Mouse (Mus musculus) myocyte (in vitro differentiated cells): ENCODE results near the gene Gm20741.

ENCODE experiments used
- E2F4 ChIP-seq: IDR thresholded peaks from one replicate; pipeline ENCODE4 v1.6.1; 2011; ENCODE audit warnings: mild to moderate bottlenecking, control low read depth, moderate library complexity; ENCODE audit not compliant: insufficient read depth
- MAX ChIP-seq: IDR thresholded peaks from one replicate; pipeline ENCODE4 v1.6.1; 2011; ENCODE audit warnings: low read depth, mild to moderate bottlenecking, control low read depth
- MYOD1 ChIP-seq, 3 experiments: IDR thresholded peaks; one replicate each; pipeline ENCODE4 v1.6.1; 2011; ENCODE audit warnings: control low read depth in 2 of 3, low read depth in 2 of 3, mild to moderate bottlenecking in 2 of 3, moderate library complexity in 1 of 3; ENCODE audit not compliant: insufficient read length in 2 of 3, control insufficient read depth in 1 of 3
- MYOG ChIP-seq, 3 experiments: IDR thresholded peaks; one replicate each; pipeline ENCODE4 v1.6.1; 2011; ENCODE audit warnings: control low read depth in 2 of 3, low read depth in 2 of 3, mild to moderate bottlenecking in 2 of 3; ENCODE audit not compliant: insufficient read length in 2 of 3, control insufficient read depth in 1 of 3, insufficient read depth in 1 of 3
- POLR2A ChIP-seq: IDR thresholded peaks from one replicate; pipeline ENCODE4 v1.6.1; 2011; ENCODE audit warnings: low read depth, mild to moderate bottlenecking, control low read depth, moderate library complexity; ENCODE audit not compliant: insufficient read length
- POLR2AphosphoS2 ChIP-seq: IDR thresholded peaks from one replicate; pipeline ENCODE4 v1.6.1; 2011; ENCODE audit warnings: low read depth, control low read depth; ENCODE audit not compliant: insufficient read length
- TCF12 ChIP-seq: IDR thresholded peaks from one replicate; pipeline ENCODE4 v1.6.1; 2011; ENCODE audit warnings: mild to moderate bottlenecking, control low read depth; ENCODE audit not compliant: poor library complexity, insufficient read depth, severe bottlenecking
- TCF3 ChIP-seq: IDR thresholded peaks from one replicate; pipeline ENCODE4 v1.6.1; 2011; ENCODE audit warnings: low read depth, control low read depth; ENCODE audit not compliant: insufficient read length
- USF1 ChIP-seq: IDR thresholded peaks from one replicate; pipeline ENCODE4 v1.6.1; 2011; ENCODE audit warnings: low read depth, mild to moderate bottlenecking, control low read depth, moderate library complexity

- TF ChIP-seq TCF3 (no peak), POLR2A (no peak), TCF12 (no peak), MAX (no peak), USF1 (no peak), POLR2AphosphoS2 (no peak), E2F4 (no peak), MYOD1 (IDR thresholded peaks at IDR 0.05; ENCODE audit: control insufficient read depth in 1 of 3, insufficient read length in 2 of 3, low read depth in 2 of 3) (no peak), MYOG (IDR thresholded peaks at IDR 0.05; ENCODE audit: control insufficient read depth in 1 of 3, insufficient read depth in 1 of 3, insufficient read length in 2 of 3, low read depth in 2 of 3) (no peak)
Measured at GRCm38 (mm10) chr16:88777596-88777995, 34.4 kb downstream of the Gm20741 start, which contains the start of gene Gm5965.
